Mouse (Mus musculus): ENCODE results near the gene Insl3. TPM values are rescaled to one million over a fixed set of nuclear protein-coding genes. Genes with fewer than 3 reads are reported as not detected.

The Insl3 gene
- polyA plus RNA-seq (2015; fragmentation: Nextera tagmentation; extraction: Ambion mirVana): 0.46 and 1.0 TPM in 2 replicates

- H3K9ac ChIP-seq: no peak within 1 kb of the TSS
- no peaks in the 10 kb centered on the region for H3K9me3 ChIP-seq
- no peak within 1 kb of the TSS for H3K27ac ChIP-seq (replicated peaks)
- WGBS: 4% methylated on average over 33 of the region's 33 CpGs
- H3K4me1 ChIP-seq (replicated peaks): peaks cover 33% of the 10 kb centered on the region
- H3K4me2 ChIP-seq: no peak within 1 kb of the TSS
- H3K36me3 ChIP-seq: no peaks in the 10 kb centered on the region
- peaks cover 100% of the 10 kb centered on the region for H3K27me3 ChIP-seq
- no peak for ATAC-seq (ENCODE audit: low read depth)
- H3K4me3 ChIP-seq: no peak within 1 kb of the TSS
These were observed at the start of gene Insl3 for GRCm38 (mm10) chr8:71689028-71689427. Insl3 (plus strand) TSS chr8:71689214.

- peaks cover 5% of the 10 kb centered on the region; the same call in 1 of the 2 replicates for H3K4me1 ChIP-seq (replicated peaks)
- peaks cover 64% of the 10 kb centered on the region for H3K36me3 ChIP-seq
These were observed 49.7 kb upstream of the Insl3 start for GRCm38 (mm10) chr8:71639318-71639717.

GRCm38 (mm10) chr8:71645510-71645909, 43.5 kb upstream of the Insl3 start:
- no peak for ATAC-seq (ENCODE audit: low read depth)
- H3K4me1 ChIP-seq (replicated peaks): no peaks in the 10 kb centered on the region
- 79% methylated on average over 9 of the region's 9 CpGs for WGBS
- H3K4me2 ChIP-seq: no peak overlapping the region
- 0 out of 2 replicates have a peak, but pooled peaks cover 15% of the 10 kb centered on the region for H3K27me3 ChIP-seq
- peaks cover 82% of the 10 kb centered on the region for H3K36me3 ChIP-seq
- no peak overlapping the region for H3K9ac ChIP-seq
- H3K4me3 ChIP-seq: no peak overlapping the region
- no peak overlapping the region for H3K27ac ChIP-seq (replicated peaks)
- no peaks in the 10 kb centered on the region for H3K9me3 ChIP-seq

More at GRCm38 (mm10) chr8:71639318-71639717, 49.7 kb upstream of the Insl3 start:
- 90% methylated on average over 4 of the region's 4 CpGs for WGBS
- Histone ChIP-seq H3K4me3 (no peak overlapping the region), H3K27me3 (peaks cover 47% of the 10 kb centered on the region), H3K9me3 (no peaks in the 10 kb centered on the region), H3K4me2 (no peak overlapping the region), H3K27ac (replicated peaks) (no peak overlapping the region), H3K9ac (no peak overlapping the region)
- ATAC-seq (ENCODE audit: low read depth): no peak

GRCm38 (mm10) chr8:71654600-71654999, 34.4 kb upstream of the Insl3 start:
- no peak overlapping the region for H3K27ac ChIP-seq (replicated peaks)
- 3% methylated on average over 24 of the region's 24 CpGs for whole genome bisulfite sequencing
- ATAC-seq (ENCODE audit: low read depth): no peak
- peak overlapping the region; percentile 32 for H3K4me2 ChIP-seq
- peaks cover 81% of the 10 kb centered on the region for H3K36me3 ChIP-seq
- H3K9ac ChIP-seq: 0 out of 2 replicates have a peak overlapping the region, but pooled peaks have one; percentile 22
- peaks cover 79% of the 10 kb centered on the region for H3K27me3 ChIP-seq
- no peaks in the 10 kb centered on the region for H3K9me3 ChIP-seq
- H3K4me3 ChIP-seq: no peak overlapping the region
- 0 out of 2 replicates have a peak, but pooled peaks cover 4% of the 10 kb centered on the region for H3K4me1 ChIP-seq (replicated peaks)

GRCm38 (mm10) chr8:71657816-71658215, 31.2 kb upstream of the Insl3 start:
- no peak overlapping the region for H3K4me3 ChIP-seq
- H3K36me3 ChIP-seq: peaks cover 70% of the 10 kb centered on the region
- H3K27me3 ChIP-seq: peaks cover 86% of the 10 kb centered on the region
- ATAC-seq (ENCODE audit: low read depth): no peak
- H3K9me3 ChIP-seq: no peaks in the 10 kb centered on the region
- 25% methylated on average over 9 of the region's 9 CpGs for WGBS
- H3K4me2 ChIP-seq: no peak overlapping the region
- H3K27ac ChIP-seq (replicated peaks): no peak overlapping the region
- 0 out of 2 replicates have a peak, but pooled peaks cover 4% of the 10 kb centered on the region for H3K4me1 ChIP-seq (replicated peaks)
- no peak overlapping the region for H3K9ac ChIP-seq

GRCm38 (mm10) chr8:71658515-71659049, 30.4 kb upstream of the Insl3 start:
- H3K9ac ChIP-seq: no peak overlapping the region

GRCm38 (mm10) chr8:71659751-71660150, 29.3 kb upstream of the Insl3 start:
- WGBS: 78% methylated on average over 1 of the region's 1 CpGs
- Histone ChIP-seq H3K9me3 (no peaks in the 10 kb centered on the region), H3K9ac (no peak overlapping the region), H3K4me2 (no peak overlapping the region), H3K36me3 (peaks cover 68% of the 10 kb centered on the region), H3K27ac (replicated peaks) (no peak overlapping the region), H3K4me1 (replicated peaks) (0 out of 2 replicates have a peak, but pooled peaks cover 2% of the 10 kb centered on the region), H3K4me3 (no peak overlapping the region), H3K27me3 (peaks cover 84% of the 10 kb centered on the region)
- ATAC-seq (ENCODE audit: low read depth): no peak

More at GRCm38 (mm10) chr8:71658515-71659049, 30.4 kb upstream of the Insl3 start:
- Histone ChIP-seq H3K4me1 (replicated peaks) (0 out of 2 replicates have a peak, but pooled peaks cover 4% of the 10 kb centered on the region), H3K4me3 (no peak overlapping the region), H3K27me3 (peaks cover 86% of the 10 kb centered on the region), H3K9me3 (no peaks in the 10 kb centered on the region), H3K36me3 (peaks cover 71% of the 10 kb centered on the region), H3K4me2 (no peak overlapping the region), H3K27ac (replicated peaks) (no peak overlapping the region)
- WGBS: 30% methylated on average over 17 of the region's 17 CpGs
- no peak for ATAC-seq (ENCODE audit: low read depth)

- peaks cover under 1% of the 10 kb centered on the region; the same call in 1 of the 2 replicates for H3K4me1 ChIP-seq (replicated peaks)
- 8% methylated on average over 36 of the region's 36 CpGs for WGBS
- peak; percentile 52 for ATAC-seq (ENCODE audit: low read depth)
- H3K9me3 ChIP-seq: no peaks in the 10 kb centered on the region
- no peak overlapping the region for H3K4me3 ChIP-seq
- peaks cover 76% of the 10 kb centered on the region for H3K27me3 ChIP-seq
- H3K36me3 ChIP-seq: peaks cover 65% of the 10 kb centered on the region
- no peak overlapping the region for H3K9ac ChIP-seq
- H3K4me2 ChIP-seq: no peak overlapping the region
- no peak overlapping the region for H3K27ac ChIP-seq (replicated peaks)
These were observed 28.5 kb upstream of the Insl3 start for GRCm38 (mm10) chr8:71660325-71661120.

GRCm38 (mm10) chr8:71665331-71666130, 23.5 kb upstream of the Insl3 start:
- no peak overlapping the region for H3K9ac ChIP-seq
- peaks cover 45% of the 10 kb centered on the region for H3K27me3 ChIP-seq
- ATAC-seq (ENCODE audit: low read depth): no peak
- no peak overlapping the region for H3K27ac ChIP-seq (replicated peaks)
- WGBS: 5% methylated on average over 22 of the region's 22 CpGs
- no peaks in the 10 kb centered on the region for H3K9me3 ChIP-seq
- peaks cover 30% of the 10 kb centered on the region for H3K36me3 ChIP-seq
- H3K4me1 ChIP-seq (replicated peaks): peaks cover 50% of the 10 kb centered on the region
- no peak overlapping the region for H3K4me3 ChIP-seq
- H3K4me2 ChIP-seq: peak overlapping the region; percentile 29

- 19% methylated on average over 1 of the region's 1 CpGs for WGBS
- no peak for ATAC-seq (ENCODE audit: low read depth)
- Histone ChIP-seq H3K4me1 (replicated peaks) (peaks cover 50% of the 10 kb centered on the region), H3K36me3 (peaks cover 24% of the 10 kb centered on the region), H3K9me3 (no peaks in the 10 kb centered on the region), H3K27me3 (peaks cover 44% of the 10 kb centered on the region), H3K27ac (replicated peaks) (peak overlapping the region; percentile 85), H3K4me2 (peak overlapping the region; percentile 43; the same call in 1 of the 2 replicates), H3K9ac (peak overlapping the region; percentile 64; the same call in 1 of the 2 replicates), H3K4me3 (no peak overlapping the region)
These were observed 22.2 kb upstream of the Insl3 start for GRCm38 (mm10) chr8:71666855-71667254.

GRCm38 (mm10) chr8:71667256-71667655, 21.8 kb upstream of the Insl3 start:
- Histone ChIP-seq H3K9me3 (no peaks in the 10 kb centered on the region), H3K4me2 (peak overlapping the region; percentile 43), H3K27ac (replicated peaks) (peak overlapping the region; percentile 85), H3K9ac (peak overlapping the region; percentile 64), H3K27me3 (peaks cover 40% of the 10 kb centered on the region), H3K4me3 (no peak overlapping the region), H3K36me3 (peaks cover 21% of the 10 kb centered on the region), H3K4me1 (replicated peaks) (peaks cover 54% of the 10 kb centered on the region)
- ATAC-seq (ENCODE audit: low read depth): no peak
- WGBS: 32% methylated on average over 5 of the region's 5 CpGs

Measured in neural tube, embryonic 13.5 days (tissue).